Mouse (Mus musculus) ES-Bruce4 (cell line): ENCODE measurements around the gene Ccdc141.

Source experiments
- CTCF ChIP-seq: IDR thresholded peaks from one replicate; pipeline ENCODE4 v1.8.1; 2011; ENCODE audit warnings: low read depth, low read length
- EP300 ChIP-seq: IDR thresholded peaks from 2 replicates; pipeline ENCODE4 v1.6.1; 2011; ENCODE audit warnings: low read depth, low read length; ENCODE audit not compliant: insufficient read depth
- POLR2A ChIP-seq: IDR thresholded peaks from one replicate; pipeline ENCODE4 v1.8.1; 2011; ENCODE audit warnings: low read length; ENCODE audit not compliant: insufficient read depth

GRCm38 (mm10) chr2:77007015-77007414, 163.4 kb downstream of the Ccdc141 start:
- TF ChIP-seq POLR2A: no peak
- TF ChIP-seq CTCF: no peak
- TF ChIP-seq EP300: no peak
